Mouse (Mus musculus): ENCODE measurements around the gene Acoxl. TPM values are rescaled to one million over a fixed set of nuclear protein-coding genes. Genes with fewer than 3 reads are reported as not detected.

Gene Acoxl
- total RNA-seq, 2 experiments from 2014 or later: 0.21 to 0.47 TPM

DNA sequence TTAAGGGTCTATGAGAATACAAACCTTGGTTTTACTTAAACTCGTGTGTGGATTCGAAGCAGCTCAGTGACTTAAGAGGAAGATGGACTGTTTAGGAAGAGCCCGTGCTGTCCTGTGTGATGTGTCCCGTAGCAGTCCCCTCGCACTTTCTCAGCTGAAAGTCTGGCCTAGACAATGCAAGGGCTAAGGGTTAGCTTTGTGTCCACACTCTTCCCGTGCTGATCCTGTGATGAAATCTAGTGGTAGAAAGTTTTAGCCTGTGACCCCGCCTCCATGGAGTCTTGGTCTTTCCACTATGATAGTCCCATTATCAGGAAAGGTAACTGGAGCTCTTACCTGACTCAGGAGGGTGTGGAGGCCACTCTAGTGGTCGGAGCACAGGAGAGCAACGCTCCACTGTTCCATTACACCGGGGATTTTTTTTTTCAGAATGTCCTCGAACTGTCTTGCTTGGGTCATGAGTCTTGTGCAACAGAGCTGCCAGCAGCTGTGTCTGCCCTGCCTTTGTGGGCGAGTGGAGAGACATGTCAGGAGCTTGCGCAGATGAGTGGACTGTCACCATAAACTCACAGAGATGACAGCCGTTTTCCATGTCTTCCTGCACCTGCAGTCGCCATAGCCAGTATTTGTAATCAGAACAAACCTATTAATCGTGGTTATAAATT, 298.2 kb downstream of the Acoxl start:
- DNase-seq (ENCODE audit: low spot score in 2 of 2): no peak

DNA sequence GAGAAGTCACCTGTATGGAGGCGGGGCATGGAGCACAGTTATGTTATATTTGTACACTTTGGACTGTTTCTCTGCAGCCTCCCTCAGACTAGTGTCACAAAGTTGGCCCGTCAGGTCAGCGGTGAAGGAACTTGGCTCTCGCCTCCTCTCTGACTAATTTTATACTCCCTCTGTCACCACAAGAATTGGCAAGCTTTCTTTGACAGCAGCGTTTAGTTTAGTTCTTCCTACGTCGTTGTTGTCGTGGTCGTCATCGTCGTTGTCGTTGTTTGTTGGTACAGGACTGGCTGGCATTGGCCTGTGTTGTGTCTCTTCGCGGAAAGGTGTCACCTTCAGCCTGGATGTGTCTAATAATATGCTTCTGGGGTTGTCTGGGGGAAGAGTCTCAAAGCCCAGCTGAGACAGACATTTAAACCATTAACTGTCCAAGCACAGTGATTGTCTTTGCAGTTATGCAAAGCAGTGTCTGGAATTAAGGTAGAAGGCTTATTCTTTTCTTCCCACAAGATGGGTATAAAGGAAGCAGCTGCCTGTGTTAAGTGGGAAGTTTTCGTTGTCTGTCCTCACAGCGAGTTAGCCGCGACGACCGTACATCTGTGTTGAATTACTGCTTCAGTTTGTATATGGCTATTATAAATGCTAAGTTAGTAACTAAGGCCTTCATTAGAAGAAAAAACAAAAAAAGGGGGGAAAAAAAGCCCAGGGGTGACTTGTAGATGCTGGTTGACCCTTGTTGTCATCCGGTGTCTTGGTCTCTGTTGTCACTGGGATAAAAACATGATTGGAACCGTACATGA, 299.0 kb downstream of the Acoxl start:
- no peak for DNase-seq (ENCODE audit: low spot score in 2 of 2)

- no peak for DNase-seq (ENCODE audit: low spot score in 2 of 2)
Observed at GRCm38 (mm10) chr2:128138924-128139323, 300.2 kb downstream of the Acoxl start.

GRCm38 (mm10) chr2:128139781-128140180, 301.1 kb downstream of the Acoxl start:
- DNase-seq (ENCODE audit: low spot score in 2 of 2): peak in 1 of 2 experiments; percentile 59

DNA sequence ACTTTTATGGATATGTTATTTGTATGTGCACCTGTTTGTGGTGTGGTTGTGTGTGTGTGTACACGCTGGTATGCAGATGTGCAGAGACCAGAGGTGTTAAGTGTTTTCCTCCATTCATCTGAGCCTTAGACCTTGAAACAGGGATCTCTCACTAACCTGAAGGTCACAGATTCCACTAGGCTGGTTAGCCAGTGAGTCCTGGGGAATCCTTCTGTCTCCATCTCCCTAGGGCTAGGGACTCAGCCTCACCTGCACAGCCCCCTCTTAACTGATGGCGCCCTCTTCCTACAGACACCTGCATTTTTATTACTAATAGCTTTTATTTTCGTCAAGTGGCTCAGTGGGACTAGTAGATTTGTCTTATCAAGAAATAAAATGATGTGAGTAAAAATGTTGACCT, 301.5 kb downstream of the Acoxl start:
- DNase-seq (ENCODE audit: low spot score in 2 of 2): no peak

DNA sequence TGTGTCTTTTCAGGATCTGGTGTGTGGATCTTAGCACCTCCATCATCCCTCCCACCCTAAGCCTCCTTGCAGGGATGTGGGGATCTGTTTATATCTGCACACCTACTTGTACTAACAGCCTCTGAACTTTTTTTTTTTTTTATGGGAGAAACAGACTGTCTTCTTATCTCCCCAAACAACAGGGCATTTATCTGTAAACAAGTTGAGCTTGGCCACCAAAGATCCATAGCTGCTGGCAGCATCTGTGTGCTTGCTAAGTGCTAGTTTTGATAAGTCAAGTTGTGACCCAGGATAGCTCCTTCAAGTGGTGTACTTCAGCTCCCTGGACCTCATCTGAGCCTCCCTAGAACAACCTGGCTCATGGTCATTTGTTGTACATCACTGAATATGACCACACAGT, 305.3 kb downstream of the Acoxl start:
- DNase-seq (ENCODE audit: low spot score in 2 of 2): no peak

- DNase-seq (ENCODE audit: low spot score in 2 of 2): no peak
Observed at GRCm38 (mm10) chr2:128145433-128145832, 306.8 kb downstream of the Acoxl start.

DNA sequence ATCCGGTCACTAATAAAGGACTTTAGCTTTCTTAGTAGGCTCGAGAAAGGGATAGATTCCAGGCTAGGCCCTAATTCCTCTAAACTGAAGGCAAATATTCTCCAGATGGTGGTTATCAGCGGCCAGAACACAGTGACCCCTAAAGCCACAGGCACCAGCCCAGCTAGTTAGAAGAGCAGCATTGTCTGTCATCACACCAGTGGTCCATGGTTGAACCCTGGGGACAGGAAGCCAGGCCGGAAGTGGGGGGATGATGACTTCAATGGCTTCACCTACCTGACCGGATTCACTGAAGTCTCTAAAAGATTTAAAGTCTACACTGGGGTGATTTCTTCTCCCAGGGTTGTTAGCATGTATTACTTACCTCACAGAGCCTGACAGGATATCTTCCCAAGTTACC, 310.9 kb downstream of the Acoxl start:
- DNase-seq (ENCODE audit: low spot score in 2 of 2): no peak

GRCm38 (mm10) chr2:128152211-128152610, 313.5 kb downstream of the Acoxl start:
- DNase-seq (ENCODE audit: low spot score in 2 of 2): no peak

GRCm38 (mm10) chr2:128152845-128153550, 314.3 kb downstream of the Acoxl start:
- no peak for DNase-seq (ENCODE audit: low spot score in 2 of 2)

DNA sequence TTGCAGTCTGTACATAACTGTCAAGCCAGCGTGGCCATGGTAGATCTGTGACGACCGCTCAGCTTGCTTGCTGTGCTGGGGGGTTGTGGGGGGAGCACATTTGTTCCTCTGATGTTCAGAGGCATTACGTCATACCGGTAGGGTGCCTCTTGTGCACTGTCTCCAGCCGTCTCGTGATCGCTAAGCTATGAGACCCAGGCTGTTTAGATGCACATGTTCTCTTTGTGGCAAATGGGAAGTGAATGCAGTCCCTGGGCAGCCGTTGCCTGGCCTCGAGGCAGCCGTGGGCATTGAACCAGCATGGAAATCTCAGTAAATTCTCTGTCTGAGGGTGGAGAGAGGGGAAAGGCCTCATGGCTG, 314.9 kb downstream of the Acoxl start:
- DNase-seq (ENCODE audit: low spot score in 2 of 2): no peak

DNA sequence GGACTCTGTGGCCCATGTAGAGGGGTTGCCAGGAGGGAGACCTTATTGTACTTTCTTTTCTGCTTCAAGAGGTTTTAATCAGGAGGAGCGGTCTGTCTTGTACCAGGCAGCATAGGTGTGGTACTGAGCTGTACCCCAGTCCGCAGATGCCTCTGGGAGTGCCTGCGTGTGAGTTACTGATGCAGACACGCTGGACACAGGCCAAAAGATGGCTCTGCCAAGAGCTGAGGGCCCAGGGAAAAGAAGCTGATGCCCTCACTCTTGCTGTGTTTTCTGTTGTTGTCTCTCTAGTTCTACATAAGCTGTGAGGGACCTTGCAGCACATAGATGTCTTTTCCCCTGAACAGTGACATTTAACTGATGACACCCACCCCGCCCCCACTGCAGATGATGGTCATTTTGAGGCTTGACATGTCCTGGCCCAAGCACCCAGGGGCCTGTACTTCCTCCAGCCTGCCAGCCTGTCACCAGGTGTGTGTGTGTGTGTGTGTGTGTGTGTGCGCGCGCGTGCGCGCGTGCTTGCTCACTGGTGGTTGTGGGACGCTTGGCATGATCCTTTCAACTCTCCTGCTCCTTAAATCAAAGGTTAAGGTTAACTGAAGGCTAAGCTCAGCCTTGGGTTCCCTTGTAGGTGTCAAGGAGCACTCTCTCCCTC, 316.9 kb downstream of the Acoxl start:
- DNase-seq (ENCODE audit: low spot score in 2 of 2): no peak

DNA sequence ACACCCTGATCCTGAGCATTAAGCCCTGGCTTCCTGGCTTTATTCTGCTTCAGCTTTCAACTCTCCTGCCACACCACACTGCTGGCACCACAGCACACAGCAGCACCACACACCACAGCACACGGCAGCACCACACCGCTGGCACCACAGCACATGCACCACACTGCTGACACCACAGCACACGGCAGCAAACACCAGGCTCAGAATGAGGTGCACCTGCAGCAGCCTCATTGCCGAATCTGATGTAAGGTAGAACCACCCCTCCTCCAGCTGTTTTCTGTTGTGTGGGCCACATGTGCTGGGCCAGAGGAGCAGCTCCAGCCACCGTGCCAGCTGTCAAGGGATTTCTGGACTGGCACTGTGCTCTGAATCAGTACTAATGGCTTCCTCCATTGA, 317.4 kb downstream of the Acoxl start:
- no peak for DNase-seq (ENCODE audit: low spot score in 2 of 2)

GRCm38 (mm10) chr2:128156557-128157412, 318.1 kb downstream of the Acoxl start:
- DNase-seq (ENCODE audit: low spot score in 2 of 2): no peak

- no peak for DNase-seq (ENCODE audit: low spot score in 2 of 2)
Observed at GRCm38 (mm10) chr2:128158734-128159410, 320.2 kb downstream of the Acoxl start.

DNA sequence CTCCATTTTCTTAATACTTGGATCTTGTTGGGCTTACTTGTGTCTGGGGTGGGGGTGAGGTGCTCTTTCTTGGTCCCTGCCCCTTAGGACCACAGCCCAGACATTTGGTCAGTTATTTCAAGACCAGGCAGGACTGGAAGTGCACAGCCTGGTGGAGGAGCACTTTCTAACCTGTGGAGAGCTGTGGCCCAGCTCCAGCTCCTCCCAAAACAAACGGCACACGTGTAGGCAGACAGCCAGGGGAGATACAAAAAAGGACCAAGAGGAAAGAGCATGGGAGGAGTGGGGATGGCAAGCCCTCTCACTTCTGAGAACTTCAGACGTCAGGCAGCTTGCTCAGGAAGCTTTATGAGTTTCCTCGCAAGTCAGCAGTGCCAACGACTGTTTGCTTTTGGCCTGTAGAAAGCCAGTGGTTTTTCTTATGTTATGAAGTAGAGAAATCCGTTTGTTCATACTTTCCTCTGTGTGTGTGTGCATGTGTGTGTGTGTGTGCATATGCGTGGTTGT, 321.0 kb downstream of the Acoxl start:
- no peak for DNase-seq (ENCODE audit: low spot score in 2 of 2)

GRCm38 (mm10) chr2:128163177-128163576, 324.5 kb downstream of the Acoxl start:
- DNase-seq (ENCODE audit: low spot score in 2 of 2): no peak

GRCm38 (mm10) chr2:128166623-128167423, 328.1 kb downstream of the Acoxl start:
- DNase-seq (ENCODE audit: low spot score in 2 of 2): no peak

DNA sequence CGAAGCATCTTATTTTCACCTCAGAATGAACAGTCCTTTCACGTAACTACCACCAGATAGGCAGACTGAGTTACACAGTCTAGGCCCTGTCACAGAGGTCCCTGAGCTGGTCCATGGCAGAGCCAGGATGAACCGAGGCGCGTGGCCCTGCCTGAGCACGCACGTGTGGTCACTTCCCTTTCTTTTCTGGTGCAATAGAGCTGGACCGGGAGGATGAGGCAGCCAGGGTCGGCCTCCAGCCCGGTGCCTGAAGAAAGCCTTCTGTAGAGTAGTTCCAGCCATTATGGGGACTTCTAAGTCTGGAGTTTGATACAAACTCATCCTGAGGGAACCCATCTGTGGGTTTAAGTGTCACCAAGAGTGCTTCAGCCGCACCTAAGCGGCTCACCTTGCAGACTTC, 329.3 kb downstream of the Acoxl start:
- DNase-seq (ENCODE audit: low spot score in 2 of 2): no peak

All from gastrocnemius, postnatal 4 days (tissue).